Mouse (Mus musculus): ENCODE results near the gene Olfr1045. TPM values are rescaled to one million over a fixed set of nuclear protein-coding genes. Genes with fewer than 3 reads are reported as not detected.

The Olfr1045 gene
- total RNA-seq (2023) = not detected in 4 replicates

DNA sequence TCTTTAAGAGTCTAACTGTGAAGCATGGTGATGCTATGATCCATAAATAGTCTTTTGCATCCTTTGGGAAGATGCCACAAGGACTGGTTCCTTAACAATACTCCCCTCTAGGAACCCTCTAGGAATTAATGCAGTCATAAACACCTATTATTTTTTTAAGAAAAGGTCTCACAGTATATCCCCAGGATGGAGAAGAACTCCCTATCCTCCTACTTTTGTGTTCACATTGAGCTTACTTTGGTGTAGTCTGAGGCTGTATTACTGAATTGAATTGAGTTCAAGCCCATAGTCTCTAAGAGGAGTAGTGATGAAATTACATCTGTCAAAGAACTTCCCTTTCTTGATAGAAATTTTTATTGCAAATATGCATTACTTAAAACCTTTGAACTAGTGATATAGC lies at the start of gene Olfr1045:
TSS of gene Olfr1045 (minus strand) at position 101 of the 400 bp plus-strand sequence.

DNA sequence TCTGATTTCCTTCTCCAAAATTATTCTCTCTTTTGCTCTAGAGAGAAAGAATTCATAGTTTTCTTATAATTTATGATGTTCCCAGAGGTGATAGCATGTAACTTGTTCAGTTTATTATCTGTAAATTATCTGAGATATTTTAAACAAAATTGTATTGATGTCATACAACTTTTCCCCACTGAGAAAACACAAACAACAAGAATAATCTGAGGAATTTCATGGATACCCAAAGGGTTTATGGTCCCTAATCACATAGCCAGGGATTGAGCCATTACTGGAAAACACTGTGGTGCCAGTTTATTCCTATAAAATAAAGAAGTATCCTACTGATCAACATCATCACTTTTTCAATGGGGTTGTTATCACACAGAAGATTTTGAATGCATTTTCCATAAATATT lies 37.4 kb upstream of the Olfr1045 start, which contains the start of gene Olfr1048:
TSS of gene Olfr1048 (minus strand) at position 101 of the 400 bp plus-strand sequence.

DNA sequence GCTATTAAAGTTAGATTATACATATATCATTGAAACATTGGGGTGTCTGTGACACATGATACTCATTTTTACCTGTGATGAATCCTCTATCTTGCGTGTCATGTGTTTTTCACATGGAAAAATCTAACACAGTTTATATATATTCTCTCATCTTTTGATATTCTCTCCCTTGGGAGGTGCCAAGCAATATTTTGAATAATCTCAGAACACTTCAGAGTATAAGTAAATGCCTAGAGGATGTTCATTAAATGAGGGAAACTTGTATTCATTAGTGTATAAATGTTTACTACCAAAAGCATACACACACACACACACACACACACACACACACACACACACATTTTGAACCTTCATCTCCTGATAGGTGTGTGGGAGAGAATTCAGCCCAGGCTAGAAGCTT lies 28.5 kb upstream of the Olfr1045 start, which contains the start of gene Olfr1047:
TSS of gene Olfr1047 (minus strand) at position 101 of the 400 bp plus-strand sequence.

DNA sequence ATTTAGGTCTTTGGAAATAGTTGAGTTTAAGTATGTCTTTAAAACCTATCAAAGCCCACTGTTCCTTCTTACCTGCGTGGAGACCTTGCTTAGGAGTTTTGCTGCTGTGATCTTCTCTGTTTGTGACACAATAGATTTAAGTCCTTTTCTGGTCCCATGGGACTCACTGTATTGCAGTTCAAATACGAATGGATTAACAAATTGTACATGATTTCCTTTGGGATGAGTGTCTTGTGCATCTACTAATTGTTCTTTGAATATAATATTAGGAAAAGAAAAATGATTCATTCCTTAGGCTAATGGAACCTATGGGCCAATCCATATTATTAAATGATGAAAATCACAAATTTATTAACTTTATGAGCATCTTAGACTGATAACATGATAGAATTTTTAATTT lies 16.4 kb upstream of the Olfr1045 start, which contains the start of gene Olfr1046:
TSS of gene Olfr1046 (minus strand) at position 101 of the 400 bp plus-strand sequence.

DNA sequence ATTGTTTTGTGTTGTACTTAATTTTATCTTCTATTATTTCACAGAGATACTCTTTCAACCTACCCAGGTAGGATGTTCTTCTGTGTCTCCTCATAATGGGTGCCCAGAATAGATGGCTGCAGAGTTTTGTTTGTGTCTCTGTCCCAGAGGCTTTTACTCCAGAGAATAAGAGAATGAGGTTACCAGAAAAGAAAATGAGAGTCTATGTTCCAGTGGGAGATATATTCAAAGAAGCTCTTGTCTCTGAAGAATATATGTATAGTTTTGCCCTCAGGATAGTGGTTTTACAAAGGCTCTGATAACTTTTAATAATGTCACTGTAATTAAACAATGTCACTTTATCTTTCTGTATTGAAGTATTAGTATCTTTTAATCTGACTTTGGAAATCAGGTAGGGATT lies 17.2 kb downstream of the Olfr1045 start, which contains the start of gene Olfr52:
TSS of gene Olfr52 (minus strand) at position 101 of the 400 bp plus-strand sequence.

DNA sequence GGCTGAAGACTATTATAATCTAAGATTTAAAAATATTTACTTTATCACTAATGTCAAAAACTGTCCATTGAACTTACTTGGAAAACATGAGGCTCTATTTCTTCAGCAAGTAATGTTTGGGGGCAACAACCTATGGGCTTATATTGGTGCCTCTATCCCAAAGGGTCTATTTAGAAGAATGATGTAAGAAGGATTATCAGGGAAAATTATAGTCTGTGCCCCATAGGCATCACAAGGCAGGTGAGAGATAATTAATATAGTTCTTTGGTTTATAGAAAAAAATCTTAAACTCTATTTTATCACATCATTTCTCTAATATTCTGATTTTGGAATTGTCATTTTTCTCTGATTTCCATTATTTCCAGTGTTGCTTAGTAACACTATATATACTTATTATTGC lies 25.1 kb downstream of the Olfr1045 start, which contains the start of gene Olfr1044:
TSS of gene Olfr1044 (minus strand) at position 101 of the 400 bp plus-strand sequence.

DNA sequence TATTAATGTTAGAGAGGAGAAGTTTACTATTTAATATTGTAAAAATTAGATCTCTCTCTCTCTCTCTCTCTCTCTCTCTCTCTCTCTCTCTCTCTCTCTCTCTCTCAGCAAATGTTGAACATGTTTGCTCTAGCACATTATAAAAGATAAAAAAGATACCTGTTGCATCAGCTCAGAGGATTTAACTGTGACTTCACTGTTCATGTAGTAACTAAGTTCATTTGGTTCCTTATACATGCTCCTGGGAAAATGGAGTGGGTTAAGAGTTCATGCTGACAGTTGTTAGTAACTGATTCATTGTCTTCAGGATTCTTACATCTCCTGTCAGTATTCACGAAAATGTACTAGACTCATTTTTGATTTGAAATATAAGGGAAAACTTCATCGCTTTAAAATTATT lies 35.4 kb downstream of the Olfr1045 start, which contains the start of gene Olfr1043:
TSS of gene Olfr1043 (minus strand) at position 101 of the 400 bp plus-strand sequence.

DNA sequence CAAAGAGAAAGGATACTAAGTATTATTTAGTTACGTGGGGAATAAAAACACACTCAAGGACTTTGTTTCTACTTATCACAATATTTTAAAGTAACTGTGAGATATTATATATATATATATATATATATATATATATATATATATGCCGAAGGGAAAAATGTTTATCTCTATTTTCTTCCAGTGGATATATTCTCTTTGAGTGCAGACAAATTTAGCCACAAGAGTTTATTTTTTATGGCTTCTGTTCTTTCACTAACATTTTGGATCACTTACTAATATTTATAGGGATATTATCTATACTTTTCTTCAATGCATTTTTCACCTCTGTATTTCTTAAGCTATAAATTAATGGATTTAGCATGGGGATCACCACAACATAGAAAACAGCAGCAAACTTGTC lies 41.1 kb downstream of the Olfr1045 start, which contains the start of gene Olfr1042:
TSS of gene Olfr1042 (minus strand) at position 101 of the 400 bp plus-strand sequence.

DNA sequence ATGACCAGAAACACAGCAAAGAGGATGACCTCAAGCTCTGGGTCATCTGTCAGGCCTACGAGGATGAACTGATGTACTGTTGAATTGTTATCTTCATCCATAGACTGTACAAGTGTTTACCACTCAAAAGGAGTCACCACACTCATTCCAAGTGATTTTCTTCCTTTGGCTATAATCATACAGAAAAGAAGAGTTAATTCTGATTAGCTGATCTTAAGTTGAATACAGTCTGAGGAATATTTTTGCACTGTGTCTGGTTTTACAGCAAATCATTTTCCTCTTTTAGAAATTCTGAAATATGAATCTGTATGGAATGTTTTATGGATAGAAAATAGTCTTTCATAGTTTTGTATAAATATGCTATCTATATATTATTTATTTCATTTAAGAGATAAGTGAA lies 56.2 kb downstream of the Olfr1045 start, which contains the start of gene Olfr1040:
TSS of gene Olfr1040 (minus strand) at position 101 of the 400 bp plus-strand sequence.

Other genes with a start within 250 kb of the Olfr1045 start
- not detected in 4 replicates for gene Olfr1029, start 229.1 kb downstream of the Olfr1045 start, total RNA-seq (2023)
- gene Olfr1030, start 223.7 kb downstream of the Olfr1045 start, total RNA-seq (2023) = not detected in 4 replicates
- not detected in 4 replicates for gene Olfr1031, start 212.7 kb downstream of the Olfr1045 start, total RNA-seq (2023)
- gene Olfr1032, start 197.5 kb downstream of the Olfr1045 start, total RNA-seq (2023) = not detected in 4 replicates
- not detected in 4 replicates for gene Olfr1033, start 182.4 kb downstream of the Olfr1045 start, total RNA-seq (2023)
- gene Olfr1034, start 157.1 kb downstream of the Olfr1045 start, total RNA-seq (2023) = not detected in 4 replicates
- gene Olfr1036, start 129.0 kb downstream of the Olfr1045 start, total RNA-seq (2023) = not detected in 4 replicates
- gene Olfr1037, start 115.6 kb downstream of the Olfr1045 start, total RNA-seq (2023) = not detected in 4 replicates
- gene Olfr1039, start 67.1 kb downstream of the Olfr1045 start, total RNA-seq (2023) = not detected in 4 replicates
- gene Olfr1040, start 56.3 kb downstream of the Olfr1045 start, total RNA-seq (2023) = not detected in 4 replicates
- gene Olfr1042, start 41.2 kb downstream of the Olfr1045 start, total RNA-seq (2023) = not detected in 4 replicates
- not detected in 4 replicates for gene Olfr1043, start 35.5 kb downstream of the Olfr1045 start, total RNA-seq (2023)
- gene Olfr1044, start 25.2 kb downstream of the Olfr1045 start, total RNA-seq (2023) = not detected in 4 replicates
- not detected in 4 replicates for gene Olfr52, start 17.3 kb downstream of the Olfr1045 start, total RNA-seq (2023)
- gene Olfr1046, start 16.3 kb upstream of the Olfr1045 start, total RNA-seq (2023) = not detected in 4 replicates
- gene Olfr1047, start 28.4 kb upstream of the Olfr1045 start, total RNA-seq (2023) = not detected in 4 replicates
- gene Olfr1048, start 37.3 kb upstream of the Olfr1045 start, total RNA-seq (2023) = not detected in 4 replicates
- not detected in 4 replicates for gene Olfr1049, start 55.3 kb upstream of the Olfr1045 start, total RNA-seq (2023)
- gene Olfr1051, start 76.1 kb upstream of the Olfr1045 start, total RNA-seq (2023) = not detected in 4 replicates
- not detected in 4 replicates for gene Olfr1052, start 89.4 kb upstream of the Olfr1045 start, total RNA-seq (2023)
- gene Olfr1053, start 112.3 kb upstream of the Olfr1045 start, total RNA-seq (2023) = not detected in 4 replicates
- not detected in 4 replicates for gene Olfr1054, start 132.4 kb upstream of the Olfr1045 start, total RNA-seq (2023)
- not detected in 4 replicates for gene Olfr1055, start 147.3 kb upstream of the Olfr1045 start, total RNA-seq (2023)
- gene Olfr1056, start 159.5 kb upstream of the Olfr1045 start, total RNA-seq (2023) = not detected in 4 replicates
- gene Olfr1057, start 175.4 kb upstream of the Olfr1045 start, total RNA-seq (2023) = not detected in 4 replicates
- gene Olfr1058, start 185.6 kb upstream of the Olfr1045 start, total RNA-seq (2023) = not detected in 4 replicates
- gene Olfr1061, start 211.0 kb upstream of the Olfr1045 start, total RNA-seq (2023) = not detected in 4 replicates
- not detected in 4 replicates for gene Olfr1062, start 223.7 kb upstream of the Olfr1045 start, total RNA-seq (2023)
- not detected in 4 replicates for gene Olfr1065, start 247.6 kb upstream of the Olfr1045 start, total RNA-seq (2023)

Data from B cell, adult 62 days (primary cell).